Mouse (Mus musculus): ENCODE data around the gene Car5a. TPM values are rescaled to one million over a fixed set of nuclear protein-coding genes. Genes with fewer than 3 reads are reported as not detected.

Gene Car5a
- 0.11 TPM in 1 of 2 replicates, not detected in the other for polyA plus RNA-seq (2012; ENCODE audit: low replicate concordance)

GRCm38 (mm10) chr8:121944831-121945230, at the start of gene Car5a:
Gene Car5a, minus strand, starts transcription at chr8:121944904.

GRCm38 (mm10) chr8:121949222-121949800, 4.6 kb upstream of the Car5a start, which contains the start of gene Banp:
Gene Banp, plus strand, starts transcription at chr8:121949750.

DNA sequence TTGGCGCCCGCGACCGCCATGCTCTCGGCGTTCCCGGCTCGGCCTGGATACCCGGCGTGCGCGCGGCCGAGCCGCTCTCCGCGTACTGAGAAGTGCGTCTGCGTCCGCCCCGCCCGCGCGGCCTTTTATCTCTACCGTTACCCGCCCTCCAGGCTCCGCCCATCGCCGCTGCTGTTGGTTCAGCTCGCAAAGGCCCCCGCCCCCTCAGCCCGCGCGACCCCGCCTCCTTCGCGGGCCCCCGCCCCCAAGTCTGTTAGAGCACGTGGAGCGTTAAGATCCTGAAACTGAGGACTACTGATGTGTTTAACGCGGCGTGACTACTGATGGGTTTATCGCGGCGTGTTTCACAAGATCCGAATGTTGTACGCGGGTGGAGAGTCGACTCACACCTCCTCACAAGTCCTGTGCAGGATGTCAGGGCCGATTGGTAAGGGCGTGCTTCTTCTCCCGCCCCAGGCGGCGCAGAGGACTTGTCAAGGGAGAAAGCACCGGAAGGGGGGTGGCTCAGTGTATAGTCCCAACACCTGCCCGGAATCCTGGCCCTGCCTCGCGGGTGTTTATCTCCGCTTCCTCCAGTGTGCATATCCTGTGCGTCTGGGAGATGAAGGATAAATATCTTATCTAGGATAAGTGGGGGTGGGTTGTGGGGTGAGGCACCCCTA, 37.0 kb downstream of the Car5a start, which contains the start of gene Slc7a5:
Gene Slc7a5 (minus strand): TSS at position 108 of the 662 bp plus-strand sequence.

Other genes with a start within 250 kb of the Car5a start
- 0.05 TPM in 1 of 2 replicates, not detected in the other for gene Jph3, start 215.3 kb downstream of the Car5a start, polyA plus RNA-seq (2012; ENCODE audit: low replicate concordance)
- 22.1 and 22.2 TPM in 2 replicates for gene Klhdc4, start 115.3 kb downstream of the Car5a start, polyA plus RNA-seq (2012; ENCODE audit: low replicate concordance)
- 13.2 and 40.4 TPM in 2 replicates for gene Slc7a5, start 37.2 kb downstream of the Car5a start, polyA plus RNA-seq (2012; ENCODE audit: low replicate concordance)
- gene Banp, start 4.8 kb upstream of the Car5a start, polyA plus RNA-seq (2012; ENCODE audit: low replicate concordance), result 53.6 and 55.9 TPM in 2 replicates

All from hematopoietic multipotent progenitor cell, adult 10-12 weeks (in vitro differentiated cells).